Mouse (Mus musculus): ENCODE results near the gene Prr36. TPM values are rescaled to one million over a fixed set of nuclear protein-coding genes. Genes with fewer than 3 reads are reported as not detected.

Gene Prr36
- total RNA-seq, 2 experiments from 2014 or later = 0.09 TPM; not detected in 1

Other genes with a start within 250 kb of the Prr36 start
- gene Cd209f, start 111.6 kb downstream of the Prr36 start, total RNA-seq (2015) = not detected in 2 replicates
- gene Cd209f, start 111.6 kb downstream of the Prr36 start, total RNA-seq (2017) = 0.81 TPM in 1 of 2 replicates, not detected in the other
- not detected in 2 replicates for gene Cd209g, start 83.4 kb downstream of the Prr36 start, total RNA-seq (2015)
- not detected in 2 replicates for gene Cd209g, start 83.4 kb downstream of the Prr36 start, total RNA-seq (2017)
- gene Evi5l, start 50.9 kb downstream of the Prr36 start, total RNA-seq (2015) = 3.6 and 4.1 TPM in 2 replicates
- 4.5 and 6.0 TPM in 2 replicates for gene Evi5l, start 50.9 kb downstream of the Prr36 start, total RNA-seq (2017)
- not detected in 2 replicates for gene Lrrc8e, start 9.4 kb upstream of the Prr36 start, total RNA-seq (2015)
- not detected in 2 replicates for gene Lrrc8e, start 9.4 kb upstream of the Prr36 start, total RNA-seq (2017)
- 24.6 and 32.4 TPM in 2 replicates for gene Map2k7, start 21.3 kb upstream of the Prr36 start, total RNA-seq (2015)
- 27.1 and 32.4 TPM in 2 replicates for gene Map2k7, start 21.3 kb upstream of the Prr36 start, total RNA-seq (2017)
- gene Gm49320, start 21.4 kb upstream of the Prr36 start, total RNA-seq (2015) = not detected in 2 replicates
- 0.12 TPM in 1 of 2 replicates, not detected in the other for gene Gm49320, start 21.4 kb upstream of the Prr36 start, total RNA-seq (2017)
- 1.5 and 2.1 TPM in 2 replicates for gene Tgfbr3l, start 30.8 kb upstream of the Prr36 start, total RNA-seq (2015)
- gene Tgfbr3l, start 30.8 kb upstream of the Prr36 start, total RNA-seq (2017) = 0.44 and 2.5 TPM in 2 replicates
- gene Snapc2, start 35.6 kb upstream of the Prr36 start, total RNA-seq (2015) = 17.1 and 19.3 TPM in 2 replicates
- 6.0 and 8.6 TPM in 2 replicates for gene Snapc2, start 35.6 kb upstream of the Prr36 start, total RNA-seq (2017)
- gene Ctxn1, start 41.8 kb upstream of the Prr36 start, total RNA-seq (2015) = 0.91 and 1.9 TPM in 2 replicates
- gene Ctxn1, start 41.8 kb upstream of the Prr36 start, total RNA-seq (2017) = 0.15 TPM in 1 of 2 replicates, not detected in the other
- gene Timm44, start 58.5 kb upstream of the Prr36 start, total RNA-seq (2015) = 42.1 and 45.2 TPM in 2 replicates
- gene Timm44, start 58.5 kb upstream of the Prr36 start, total RNA-seq (2017) = 60.3 and 68.0 TPM in 2 replicates
- gene Ccl25, start 107.8 kb upstream of the Prr36 start, total RNA-seq (2015) = 14.0 and 18.8 TPM in 2 replicates
- 8.9 and 9.5 TPM in 2 replicates for gene Ccl25, start 107.8 kb upstream of the Prr36 start, total RNA-seq (2017)
- gene Elavl1, start 108.0 kb upstream of the Prr36 start, total RNA-seq (2015) = 86.6 and 92.7 TPM in 2 replicates
- gene Elavl1, start 108.0 kb upstream of the Prr36 start, total RNA-seq (2017) = 46.0 and 59.2 TPM in 2 replicates